Mouse (Mus musculus) brain, embryonic 14.5 days (tissue): ENCODE data around the gene Gm45711. TPM values are rescaled to one million over a fixed set of nuclear protein-coding genes. Genes with fewer than 3 reads are reported as not detected.
A peak's percentile ranks its signal among the peaks of the same experiment; 100 is the strongest.
"Not testable (repeated sequence)": the region's sequence is repeated elsewhere in the genome, so short reads cannot be mapped to it uniquely, and the experiment has no call there.

ENCODE experiments used
- DNase-seq: peaks from one replicate; pipeline ENCODE4 v3.0.0-alpha.2; 2011; ENCODE audit warnings: low read depth
- CTCF ChIP-seq: fragments of 200-500 bp; IDR thresholded peaks from 2 replicates; pipeline ENCODE4 v1.5.1; 2012; ENCODE audit warnings: inconsistent platforms, mild to moderate bottlenecking, moderate library complexity, borderline replicate concordance; ENCODE audit not compliant: insufficient read depth, insufficient read length; ENCODE audit errors: extremely low read depth
- POLR2A ChIP-seq: fragments of 200-500 bp; IDR thresholded peaks from 2 replicates; pipeline ENCODE4 v1.6.1; 2012; ENCODE audit warnings: mild to moderate bottlenecking, inconsistent platforms, borderline replicate concordance; ENCODE audit not compliant: poor library complexity, insufficient read depth, insufficient read length, severe bottlenecking; ENCODE audit errors: extremely low read depth
- polyA plus RNA-seq: library from polyadenylated mRNA; depleted of rRNA; stranded (reverse); fragments of >200 nt; gene quantifications from 2 replicates; pipeline ENCODE4 v1.2.3, GENCODE M21; 2012

The Gm45711 gene
- polyA plus RNA-seq, 1 experiment: not detected

DNA sequence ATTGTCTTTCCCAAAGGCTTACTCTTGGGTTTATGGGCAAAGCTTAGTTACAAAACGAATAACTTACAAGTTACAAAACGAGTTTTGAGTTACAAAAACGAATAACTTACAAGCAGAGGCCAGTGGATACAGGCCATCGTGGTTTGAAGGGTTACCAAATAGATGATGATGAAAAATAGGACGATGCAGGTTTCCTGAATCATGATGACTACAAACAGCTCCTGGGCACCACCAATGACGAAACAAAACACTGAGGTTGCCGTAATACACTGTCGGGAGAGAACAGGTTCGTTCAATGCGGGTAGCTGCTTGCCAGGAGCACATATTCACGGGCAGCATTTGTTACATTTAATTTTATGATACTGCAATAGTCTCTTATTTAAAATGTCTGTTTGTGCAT, 4.9 kb downstream of the Gm45711 start:
- TF ChIP-seq POLR2A: no peak
- TF ChIP-seq CTCF: no peak
- no peak for DNase-seq

DNA sequence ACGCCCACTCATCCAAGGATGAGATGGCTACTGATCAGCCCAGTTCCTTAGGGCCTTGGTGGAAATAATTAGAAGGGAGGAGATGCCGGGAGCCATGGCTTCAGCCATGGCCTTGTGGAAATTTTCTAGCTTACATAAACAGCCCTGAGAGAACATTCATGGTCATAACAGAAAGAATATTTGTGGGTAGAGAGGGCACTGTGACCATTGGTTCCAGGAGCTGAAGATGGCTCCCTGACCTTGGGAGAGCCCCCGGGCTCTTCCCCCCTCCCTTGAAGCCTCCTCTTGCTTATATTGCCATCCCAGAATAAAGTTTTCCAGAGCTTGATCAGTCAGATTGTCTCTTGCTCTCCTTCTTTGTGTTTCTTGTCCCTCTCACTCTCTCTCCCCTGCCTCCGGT, 7.3 kb downstream of the Gm45711 start:
- not testable (repeated sequence) for DNase-seq

DNA sequence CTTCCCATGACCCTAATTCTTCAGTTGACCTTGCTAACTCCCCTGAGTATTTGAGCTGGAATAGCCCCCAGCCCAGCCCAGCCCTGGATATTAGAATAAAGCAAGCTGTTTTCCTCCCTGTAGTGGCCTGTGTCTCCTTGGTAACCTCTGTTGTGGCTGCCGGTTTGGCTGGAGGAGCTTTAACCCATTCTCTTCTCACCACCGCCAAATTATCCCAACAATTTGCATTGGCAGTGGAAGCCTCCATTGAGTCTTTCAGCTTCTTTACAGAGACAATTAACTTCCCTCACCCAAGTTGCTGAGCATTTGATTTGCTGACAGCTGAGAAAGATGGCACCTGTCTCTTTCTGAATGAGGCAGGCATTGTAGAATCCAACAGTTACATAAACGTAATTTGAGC, 8.3 kb downstream of the Gm45711 start:
- DNase-seq: peak; percentile 86

DNA sequence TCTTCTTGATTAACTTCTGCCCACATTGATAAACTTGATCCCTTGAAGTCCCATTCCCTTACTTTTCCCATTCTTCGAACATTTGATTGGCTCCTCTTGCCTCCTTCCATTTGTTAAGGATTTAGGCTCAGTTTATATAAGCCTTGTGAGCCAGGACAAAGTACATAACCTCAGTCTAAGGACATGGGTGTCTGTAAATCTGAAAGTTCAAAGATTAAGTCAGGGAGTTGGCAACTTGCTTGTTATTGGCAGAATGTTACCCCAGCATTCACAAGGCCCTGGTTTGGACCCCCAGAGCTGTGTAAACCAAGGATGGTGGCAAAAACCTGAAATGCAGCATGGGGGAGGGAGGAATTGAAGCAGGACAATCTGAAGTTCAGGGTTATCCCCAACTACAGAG, 15.5 kb downstream of the Gm45711 start:
- no peak for TF ChIP-seq POLR2A
- TF ChIP-seq CTCF: no peak
- DNase-seq: no peak

DNA sequence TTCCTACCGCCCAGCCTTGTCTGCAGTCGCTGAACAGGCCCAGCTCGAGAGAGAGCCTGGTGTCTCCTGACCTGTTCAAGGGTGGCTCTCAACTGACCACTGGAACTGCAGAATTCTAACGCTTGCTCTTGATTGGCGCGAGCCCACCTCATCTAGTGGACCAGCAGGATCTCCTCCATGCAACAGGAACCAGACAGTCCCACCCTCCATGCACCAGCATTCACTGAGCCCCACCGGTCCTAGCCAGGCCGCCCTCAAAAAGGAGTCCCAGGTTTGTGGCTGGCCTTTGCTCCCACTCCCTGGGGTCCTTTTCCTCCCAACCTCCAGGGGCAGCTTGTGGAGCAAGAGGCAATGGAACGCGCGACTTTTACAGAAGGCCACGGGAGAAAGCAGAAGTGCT, 16.8 kb downstream of the Gm45711 start, which contains the start of gene Cmtm2a:
Gene Cmtm2a, minus strand, starts transcription at position 101 of the 400 bp plus-strand sequence.
- not testable (repeated sequence) for DNase-seq

DNA sequence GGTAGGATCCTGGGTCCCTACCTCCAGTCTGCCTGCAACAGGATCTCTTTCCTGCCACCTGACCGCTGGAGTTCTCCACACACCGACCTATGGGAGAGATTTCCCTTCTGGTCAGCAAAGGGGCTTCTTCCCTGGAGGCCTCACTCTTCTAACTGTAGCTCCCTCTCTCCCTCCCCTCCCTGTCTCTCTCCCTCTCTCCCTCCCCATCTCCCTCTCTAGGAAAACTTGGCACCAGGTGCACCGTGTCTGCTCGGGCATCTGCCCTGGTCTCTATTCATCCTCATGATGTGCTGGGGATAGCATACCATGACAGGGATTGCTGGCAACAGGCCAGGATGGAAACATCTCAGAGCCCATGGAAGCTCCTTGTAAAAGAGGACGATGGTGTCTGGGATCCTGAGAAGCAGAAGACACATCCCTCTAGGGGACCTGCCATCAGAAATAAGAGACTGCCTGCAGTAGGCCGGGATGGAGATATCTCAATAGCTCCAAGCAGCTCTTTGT, 40.9 kb downstream of the Gm45711 start:
- peak; percentile 8 for DNase-seq
- TF ChIP-seq CTCF (no peak), POLR2A (no peak)

DNA sequence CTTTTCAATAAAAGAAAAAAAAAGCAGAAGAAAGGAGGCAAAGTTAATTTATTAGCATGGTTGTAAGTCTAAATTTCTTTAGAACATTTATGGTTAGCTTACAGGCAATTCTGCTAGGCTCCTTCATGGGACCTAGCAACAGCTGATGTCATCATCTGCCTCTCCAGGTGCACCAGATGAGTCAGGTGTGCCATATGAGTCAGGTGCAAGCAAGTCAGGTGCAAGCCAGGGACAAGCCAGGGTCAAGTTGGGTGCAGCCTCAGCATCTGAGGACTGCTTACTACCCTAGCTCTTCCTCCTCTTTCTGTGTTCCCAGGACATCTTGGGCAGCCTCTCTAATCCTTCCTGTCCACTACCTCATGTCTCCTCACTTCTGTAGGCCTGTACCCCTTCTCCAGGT, 41.5 kb downstream of the Gm45711 start:
- TF ChIP-seq POLR2A: no peak
- TF ChIP-seq CTCF: no peak
- no peak for DNase-seq

DNA sequence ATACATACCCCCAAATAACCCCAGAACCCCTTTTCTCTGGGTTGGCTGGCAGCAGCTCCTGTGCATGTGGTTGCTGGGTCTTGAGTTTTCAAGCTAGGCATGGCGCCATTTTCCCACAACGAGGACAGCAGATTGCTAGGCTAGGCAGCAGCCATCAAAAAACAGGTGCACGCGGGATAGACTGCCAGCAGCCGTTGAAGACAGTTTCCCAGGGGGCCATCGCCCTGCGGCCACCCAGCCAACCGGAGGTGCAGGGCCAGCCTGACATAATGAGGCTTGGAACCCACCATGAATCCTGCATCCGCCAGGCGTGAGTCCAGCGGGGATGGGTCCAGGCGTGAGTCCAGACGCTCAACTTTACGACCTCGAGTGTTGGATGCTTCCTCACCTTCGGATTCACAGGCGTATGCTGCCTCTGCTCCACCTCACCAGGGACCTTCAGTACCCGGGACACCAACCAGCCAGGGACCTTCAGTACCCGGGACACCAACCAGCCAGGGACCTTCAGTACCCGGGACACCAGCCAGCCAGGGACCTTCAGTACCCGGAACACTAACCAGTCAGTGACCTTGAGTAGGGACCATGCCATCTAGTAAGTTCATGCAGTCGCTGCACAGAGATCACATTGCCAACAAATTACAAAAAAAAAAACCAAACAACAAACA, 45.5 kb downstream of the Gm45711 start:
- DNase-seq: not testable (repeated sequence)

DNA sequence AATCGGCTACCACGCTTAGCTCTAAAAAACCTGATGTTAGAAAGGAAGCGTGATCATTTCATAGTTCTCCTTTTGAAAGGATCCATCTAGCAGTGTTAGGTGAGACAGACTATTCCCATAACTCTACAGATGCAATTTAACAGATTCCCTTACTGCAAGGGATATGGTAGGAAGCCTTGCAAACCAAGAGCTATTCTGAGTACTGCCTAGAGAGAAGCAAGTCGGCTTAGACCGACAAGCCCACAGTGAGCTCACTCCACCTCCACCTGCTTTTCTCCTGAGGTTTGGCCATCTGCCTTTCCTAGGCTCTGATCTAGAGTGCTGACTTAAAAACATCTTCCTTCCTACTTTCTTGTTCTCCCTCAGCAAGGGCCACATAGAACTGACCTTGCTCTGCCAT, 48.1 kb downstream of the Gm45711 start:
- DNase-seq: not testable (repeated sequence)

DNA sequence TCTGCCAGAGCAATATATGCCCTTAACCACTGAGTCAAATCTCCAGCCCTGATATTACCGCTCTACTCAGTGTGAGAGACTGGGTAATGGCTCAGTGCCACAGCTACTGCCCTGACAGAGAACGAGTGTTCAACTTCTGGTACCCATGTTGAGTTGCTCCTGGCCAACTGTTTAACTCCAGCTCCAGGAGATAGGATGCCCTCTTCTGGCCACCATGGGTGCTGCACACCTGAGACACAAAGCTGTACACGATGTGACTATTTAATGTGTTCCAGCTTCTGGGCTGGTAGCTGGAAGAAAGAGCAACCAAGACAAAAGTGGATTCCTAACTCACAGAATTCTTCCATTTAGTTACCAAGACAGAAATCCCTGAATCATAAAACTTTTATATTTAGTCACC, 56.9 kb downstream of the Gm45711 start:
- no peak for DNase-seq
- TF ChIP-seq CTCF: peak; percentile 29; the same call in 1 of the 2 replicates
- TF ChIP-seq POLR2A: no peak

DNA sequence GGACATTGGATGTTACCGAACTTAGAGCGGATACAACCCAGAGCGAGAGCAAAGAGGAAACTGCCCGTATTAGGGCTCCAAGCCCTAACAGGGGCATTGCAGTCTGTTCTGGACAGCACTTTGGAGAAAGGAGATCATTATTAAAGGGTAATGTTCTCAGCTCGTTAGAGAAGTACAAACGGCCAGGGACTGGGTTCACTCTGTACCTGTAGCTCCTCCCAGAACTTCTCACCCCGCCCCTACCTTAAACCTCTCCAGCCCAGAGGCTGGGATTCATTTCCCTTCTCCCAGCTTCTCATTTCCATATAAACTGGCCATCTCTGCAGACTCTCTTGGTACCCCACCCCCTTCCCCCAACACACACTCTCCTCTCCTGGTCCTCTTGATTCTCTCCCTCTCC, 58.4 kb downstream of the Gm45711 start:
- no peak for DNase-seq
- TF ChIP-seq CTCF (no peak), POLR2A (no peak)

DNA sequence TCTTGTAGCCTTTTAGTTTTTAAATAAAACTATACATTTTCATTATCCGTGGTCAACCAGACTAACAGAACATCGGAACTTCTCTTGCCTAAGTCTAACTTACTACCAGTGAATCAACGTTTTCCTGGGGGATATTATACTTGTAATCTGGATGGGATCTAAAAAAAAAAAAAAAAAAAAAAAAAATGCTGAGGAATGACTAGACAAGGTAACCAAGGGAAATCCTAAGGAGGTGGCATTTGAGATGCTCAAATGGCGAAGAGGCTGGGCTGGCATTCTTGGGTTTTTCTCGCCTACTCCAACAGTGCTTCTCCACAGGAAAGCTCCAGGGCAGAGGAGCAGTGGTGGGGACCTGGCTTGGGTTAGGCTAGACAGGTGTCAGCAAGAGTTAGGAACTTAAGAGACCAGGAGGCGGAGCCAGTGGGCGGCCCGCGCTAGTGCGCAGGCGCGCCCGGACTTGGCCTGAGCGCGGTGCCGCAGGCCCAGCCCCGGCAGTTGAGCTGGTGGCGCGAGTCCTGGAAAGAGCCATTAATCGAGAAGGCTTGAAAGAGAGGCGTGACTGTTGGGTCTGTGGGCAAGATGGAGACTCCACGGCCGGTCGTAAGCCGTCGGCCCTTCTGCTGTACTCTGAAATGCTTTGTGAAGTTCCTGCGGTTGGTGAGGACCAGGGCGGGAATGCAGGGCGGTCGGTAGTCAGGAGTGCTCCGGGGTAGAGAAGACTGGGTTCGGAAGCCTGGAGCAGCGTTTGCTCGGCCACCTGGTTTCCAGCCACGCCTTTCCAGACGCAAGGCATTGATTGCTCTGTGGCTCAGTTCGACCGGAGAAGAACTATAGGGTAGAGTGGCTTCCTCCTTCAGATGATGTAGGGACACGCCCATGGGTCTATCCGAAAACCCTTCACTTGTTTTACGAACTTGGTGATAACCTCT, 59.2 kb downstream of the Gm45711 start, which contains the start of gene Cklf:
Gene Cklf, plus strand, starts transcription at position 423 of the 929 bp plus-strand sequence.
- peak; percentile 86 for TF ChIP-seq POLR2A
- TF ChIP-seq CTCF: 0 out of 2 replicates have a peak, but pooled peaks have one; percentile 36

DNA sequence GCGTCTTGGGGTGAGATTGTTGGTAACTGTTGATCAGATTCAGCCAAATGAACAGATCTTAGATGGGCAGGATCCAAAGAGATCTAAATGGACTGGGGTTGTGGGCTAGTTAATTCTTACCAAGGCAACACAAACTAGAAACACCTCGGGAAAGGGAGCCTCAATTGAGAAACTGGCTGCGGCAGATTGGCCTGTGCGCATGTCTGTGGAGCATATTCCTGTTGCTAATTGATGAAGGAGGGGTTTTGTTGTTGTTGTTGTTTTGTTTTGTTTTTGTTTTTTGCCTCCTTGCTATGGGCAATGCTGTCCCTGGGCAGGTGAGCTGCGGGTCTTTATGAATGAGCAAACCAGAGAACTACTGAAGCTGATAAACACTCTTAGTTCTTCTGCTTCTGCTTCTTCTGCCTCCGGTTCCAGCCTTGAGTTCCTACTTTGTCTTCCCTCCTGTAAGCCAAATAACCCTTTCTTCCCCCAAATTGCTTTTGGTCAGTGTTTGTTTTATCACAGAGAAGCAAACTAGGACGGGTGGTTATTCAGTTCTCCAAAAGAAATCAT, 60.4 kb downstream of the Gm45711 start:
- DNase-seq: no peak
- TF ChIP-seq POLR2A (no peak), CTCF (no peak)

More for the DNA sequence above, 59.2 kb downstream of the Gm45711 start, which contains the start of gene Cklf:
- DNase-seq: peak; percentile 96

DNA sequence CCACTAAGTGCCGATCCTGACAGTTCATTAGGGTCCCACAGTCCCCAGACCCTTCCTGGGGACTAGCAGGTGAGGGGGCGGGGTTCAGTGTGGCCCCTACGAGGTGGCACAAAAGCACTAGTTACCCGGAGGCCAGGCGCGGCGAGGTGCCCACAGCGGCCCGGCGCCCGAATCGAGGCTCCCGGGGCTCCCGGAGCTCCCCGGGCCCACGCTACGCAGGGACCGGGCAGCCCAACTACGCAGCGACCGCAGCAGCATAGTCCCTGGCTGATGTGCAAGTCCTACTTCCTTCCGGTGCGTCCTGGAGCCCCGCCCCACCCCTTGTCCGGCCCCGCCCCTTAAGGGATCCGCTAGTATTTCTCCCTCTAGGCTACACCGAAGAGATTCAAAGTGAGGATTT, 61.6 kb downstream of the Gm45711 start, which contains the start of gene Tk2:
Gene Tk2, minus strand, starts transcription at position 283 of the 400 bp plus-strand sequence.
- TF ChIP-seq CTCF (no peak), POLR2A (peak; percentile 82)
- DNase-seq: peak; percentile 93
